Mouse (Mus musculus): ENCODE results near the gene Sec14l1. TPM values are rescaled to one million over a fixed set of nuclear protein-coding genes. Genes with fewer than 3 reads are reported as not detected.

Sec14l1 gene
- polyA plus RNA-seq, 1 experiment from 2014 or later = 107 TPM

DNA sequence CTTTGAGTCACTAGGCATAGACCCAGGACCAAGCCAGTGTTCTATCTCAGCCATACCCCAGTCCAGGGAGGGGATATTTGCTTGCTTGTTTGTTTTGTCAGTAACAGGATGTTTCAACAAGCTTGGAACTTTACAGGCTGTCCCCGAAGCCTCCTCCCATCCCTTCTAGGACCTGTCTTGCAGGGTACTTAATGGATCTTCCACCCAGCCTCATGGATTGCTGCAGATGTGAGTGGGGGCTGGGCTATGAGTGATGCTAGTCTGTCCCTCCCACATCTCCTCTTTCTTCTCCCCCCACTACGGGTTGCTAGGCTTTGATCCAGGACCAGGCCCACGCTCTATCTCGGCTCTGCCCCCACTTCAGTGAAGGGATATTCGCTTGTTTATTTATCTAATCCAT, 16.8 kb upstream of the Sec14l1 start:
- no peaks in the 10 kb centered on the region for H3K27me3 ChIP-seq
- CTCF ChIA-PET = no interaction called here
- in situ Hi-C loops (cut with MboI; ENCODE audit: low pct_unique_long_range_greater_than_20kb) = no loop called here
- TF ChIP-seq CTCF (IDR thresholded peaks at IDR 0.05) = no peak
- no peak for ATAC-seq
- POLR2A ChIA-PET = no interaction called here
- no peak for DNase-seq (ENCODE audit: low read depth, low spot score)

DNA sequence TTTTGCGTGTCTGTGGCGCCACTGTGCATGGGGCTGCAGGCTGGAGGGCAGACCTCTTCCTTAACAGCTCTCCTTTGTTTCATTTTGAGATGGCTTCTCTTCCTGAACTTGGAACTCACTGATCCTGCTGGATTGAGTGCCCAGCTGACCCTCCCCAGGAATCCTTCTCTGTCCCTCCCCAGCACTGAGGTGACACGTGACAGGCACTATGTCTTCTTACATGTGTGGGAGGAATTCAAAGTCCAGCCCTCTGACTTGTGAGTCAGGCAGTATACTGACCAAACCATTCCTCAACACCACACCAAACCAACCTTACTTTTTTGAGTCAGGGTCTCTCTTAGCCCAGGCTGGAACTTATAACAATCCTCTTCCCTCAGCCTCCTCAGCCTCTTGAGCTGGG, 16.2 kb upstream of the Sec14l1 start:
- ChIA-PET POLR2A (no interaction called here), CTCF (interaction anchor here (1.7 kb wide), 1 partner anchor 10 kb away, joined by 5 read pairs; no protein-coding TSS in a partner anchor)
- DNase-seq (ENCODE audit: low read depth, low spot score) = no peak
- in situ Hi-C loops (cut with MboI; ENCODE audit: low pct_unique_long_range_greater_than_20kb) = no loop called here
- H3K27me3 ChIP-seq = no peaks in the 10 kb centered on the region
- TF ChIP-seq CTCF (IDR thresholded peaks at IDR 0.05) = no peak
- no peak for ATAC-seq

DNA sequence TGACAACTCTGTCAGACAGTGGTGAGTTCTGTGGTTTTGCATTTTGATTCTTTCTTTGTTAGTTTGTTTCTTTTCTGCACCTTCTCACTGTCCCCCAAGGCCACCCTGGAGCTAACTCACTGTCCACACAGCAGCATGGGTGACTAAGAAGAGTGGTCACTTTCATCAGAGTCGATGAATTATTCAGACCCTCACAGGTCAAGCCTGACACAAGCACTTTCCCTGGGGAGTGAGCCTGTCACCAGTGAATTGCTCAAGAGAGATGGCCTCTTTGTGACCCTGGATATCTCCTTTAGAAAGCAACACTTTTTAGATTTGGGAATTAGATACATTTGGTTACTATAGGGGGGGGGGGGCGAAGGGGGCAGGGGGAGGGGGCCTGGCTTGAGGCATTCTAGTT, 15.6 kb upstream of the Sec14l1 start:
- H3K27me3 ChIP-seq = no peaks in the 10 kb centered on the region
- POLR2A ChIA-PET = interaction anchor here (1.7 kb wide), 1 partner anchor 16 kb away, joined by 4 read pairs; the partner anchor contains the start of gene Sec14l1
- no peak for ATAC-seq
- no peak for DNase-seq (ENCODE audit: low read depth, low spot score)
- CTCF ChIA-PET = interaction anchor here (1.1 to 1.7 kb wide), 2 partner anchors 10 to 17 kb away, joined by 3 to 5 read pairs; no protein-coding TSS in a partner anchor
- in situ Hi-C loops (cut with MboI; ENCODE audit: low pct_unique_long_range_greater_than_20kb) = no loop called here
- no peak for TF ChIP-seq CTCF (IDR thresholded peaks at IDR 0.05)

DNA sequence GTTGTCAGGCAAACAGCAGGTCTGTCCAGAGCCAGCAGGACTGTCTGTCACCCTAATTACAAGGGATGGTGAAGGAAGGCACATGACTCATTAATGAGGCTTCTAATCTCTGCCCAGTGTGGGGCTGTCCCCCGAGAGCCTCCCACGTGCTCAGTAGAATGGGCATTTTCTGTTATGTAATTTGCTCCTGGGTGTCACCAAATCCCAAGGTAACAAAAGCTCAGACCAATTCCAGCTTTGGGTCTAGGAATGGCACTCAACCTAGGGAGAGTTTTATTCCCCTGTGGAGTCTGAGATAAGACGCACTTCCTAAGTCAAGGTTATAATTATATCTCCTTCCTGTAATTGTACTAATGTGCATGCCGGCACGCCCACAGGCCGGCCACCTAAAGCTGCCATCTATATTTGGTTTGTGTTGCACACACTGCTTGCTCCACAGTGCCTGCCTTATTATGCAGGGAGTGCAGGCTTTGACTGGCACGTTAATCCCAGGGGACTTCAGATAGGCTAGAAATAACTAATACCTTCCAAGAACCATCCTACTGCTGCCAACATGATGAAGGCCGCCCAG, 13.5 kb upstream of the Sec14l1 start:
- in situ Hi-C loops (cut with MboI; ENCODE audit: low pct_unique_long_range_greater_than_20kb) = loop anchor here (25.0 kb wide), 1 partner anchor 861 kb away; the partner anchor contains the start of gene Socs3
- CTCF ChIA-PET = interaction anchor here (0.9 kb wide), 1 partner anchor 20 kb away, joined by 6 read pairs; no protein-coding TSS in a partner anchor
- ATAC-seq = no peak
- no peak for TF ChIP-seq CTCF (IDR thresholded peaks at IDR 0.05)
- POLR2A ChIA-PET = interaction anchor here (0.7 to 1.2 kb wide), 2 partner anchors 13 to 29 kb away, joined by 3 to 4 read pairs; partner anchors contain the start of gene Sec14l1
- DNase-seq (ENCODE audit: low read depth, low spot score) = no peak
- no peaks in the 10 kb centered on the region for H3K27me3 ChIP-seq

DNA sequence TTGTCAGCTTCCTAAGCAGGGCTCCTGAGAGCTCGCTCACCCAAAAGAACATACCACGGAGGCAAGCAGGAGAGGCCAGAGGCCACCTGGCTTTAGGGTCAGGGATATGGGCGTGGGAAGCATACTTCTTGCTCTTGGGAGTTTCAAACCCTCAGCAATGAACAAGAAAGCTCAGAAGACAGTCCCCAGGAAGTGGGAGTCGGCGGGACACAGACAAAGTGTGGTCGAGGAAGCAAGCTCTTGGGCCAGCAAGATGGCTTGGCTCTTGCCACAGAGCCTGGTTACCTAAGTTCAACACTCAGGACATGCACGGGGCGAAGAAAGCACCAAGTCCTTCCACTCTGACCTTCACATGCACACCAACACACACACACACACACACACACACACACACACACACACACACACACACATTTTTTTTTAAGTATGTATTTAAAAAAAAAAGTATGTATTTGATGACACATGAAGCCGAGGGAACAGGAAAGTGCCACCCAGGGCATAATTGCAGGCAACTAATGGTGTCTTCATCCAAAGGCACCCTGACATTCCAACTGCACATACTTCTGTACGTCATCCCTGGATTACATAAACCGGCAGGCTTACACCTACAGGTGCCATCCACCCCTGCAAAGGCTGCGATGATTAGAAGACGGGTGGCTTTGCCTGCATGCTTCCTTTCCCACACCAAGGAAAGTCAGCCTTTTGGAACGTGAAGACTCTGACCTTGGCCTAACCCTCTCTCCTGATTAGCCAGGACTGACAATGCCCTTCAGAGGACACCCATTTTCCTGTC, 12.8 kb upstream of the Sec14l1 start:
- H3K27me3 ChIP-seq = no peaks in the 10 kb centered on the region
- ChIA-PET POLR2A (interaction anchor here (0.7 to 1.2 kb wide), 2 partner anchors 13 to 29 kb away, joined by 3 to 4 read pairs; partner anchors contain the start of gene Sec14l1), CTCF (interaction anchor here (0.9 kb wide), 1 partner anchor 21 kb away, joined by 6 read pairs; no protein-coding TSS in a partner anchor)
- DNase-seq (ENCODE audit: low read depth, low spot score) = no peak
- TF ChIP-seq CTCF (IDR thresholded peaks at IDR 0.05) = no peak
- in situ Hi-C loops (cut with MboI; ENCODE audit: low pct_unique_long_range_greater_than_20kb) = loop anchor here (25.0 kb wide), 1 partner anchor 860 kb away; the partner anchor contains the start of gene Socs3
- ATAC-seq = no peak

DNA sequence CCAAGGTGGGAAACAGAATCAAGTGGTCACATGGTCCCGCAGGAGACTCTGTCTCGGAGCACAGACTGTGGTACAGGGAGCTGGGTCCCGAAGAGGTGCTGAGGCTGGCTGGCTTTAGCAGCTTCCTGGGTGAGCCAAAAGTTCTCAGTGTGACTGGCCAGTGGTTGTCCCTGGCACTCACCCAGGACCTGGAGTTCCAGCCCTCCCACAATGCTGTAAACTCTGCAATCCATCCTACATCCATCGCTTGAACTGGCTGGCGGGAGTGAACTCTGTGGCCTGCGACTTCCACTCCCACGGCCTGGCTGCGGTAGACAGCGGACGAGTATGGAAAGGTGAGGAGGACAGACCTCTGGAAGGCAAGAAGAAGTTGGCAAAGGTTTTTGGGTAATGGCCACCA, 11.4 kb upstream of the Sec14l1 start:
- no peak for TF ChIP-seq CTCF (IDR thresholded peaks at IDR 0.05)
- in situ Hi-C loops (cut with MboI; ENCODE audit: low pct_unique_long_range_greater_than_20kb) = loop anchor here (25.0 kb wide), 1 partner anchor 859 kb away; the partner anchor contains the start of gene Socs3
- CTCF ChIA-PET = no interaction called here
- POLR2A ChIA-PET = no interaction called here
- no peak for DNase-seq (ENCODE audit: low read depth, low spot score)
- no peak for ATAC-seq
- H3K27me3 ChIP-seq = no peaks in the 10 kb centered on the region

DNA sequence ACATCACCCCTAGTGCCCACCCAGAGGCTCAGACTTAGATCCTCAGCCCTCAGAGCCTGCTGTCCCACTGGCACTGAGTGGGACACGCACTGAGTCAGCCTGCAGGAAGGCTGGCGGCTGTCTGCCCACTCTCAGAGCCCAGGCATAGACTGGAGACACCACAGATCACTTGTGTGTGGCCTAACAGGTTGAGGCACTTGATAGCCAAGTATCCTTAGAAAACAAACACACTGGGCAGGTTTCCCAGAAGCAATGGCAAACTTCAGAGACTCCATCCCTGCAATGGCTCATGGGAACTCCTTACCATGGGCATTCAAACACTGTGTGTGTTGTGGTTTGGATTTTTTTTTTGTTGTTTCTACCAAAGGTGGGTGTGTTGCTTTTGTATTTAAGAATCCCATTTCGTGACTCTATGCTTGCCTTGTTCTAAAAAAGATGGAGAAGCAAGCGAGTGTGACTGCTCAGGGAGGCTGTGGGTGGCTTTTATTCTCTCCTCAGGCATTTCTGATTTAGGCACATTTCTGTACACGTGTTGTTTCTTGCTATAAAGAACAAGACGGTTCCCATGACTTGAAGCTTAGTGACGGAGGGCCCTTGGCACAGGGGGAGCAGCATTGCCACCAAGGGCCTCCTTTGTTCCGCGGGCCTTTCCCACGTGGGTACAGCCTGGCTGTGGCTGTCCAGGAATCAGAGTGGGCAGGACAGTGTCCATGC, 10.8 kb upstream of the Sec14l1 start:
- no peak for TF ChIP-seq CTCF (IDR thresholded peaks at IDR 0.05)
- ChIA-PET CTCF (interaction anchor here (2.6 kb wide), 1 partner anchor 23 kb away, joined by 12 read pairs; no protein-coding TSS in a partner anchor), POLR2A (interaction anchor here (0.9 kb wide), 1 partner anchor 15 kb away, joined by 3 read pairs; no protein-coding TSS in a partner anchor)
- in situ Hi-C loops (cut with MboI; ENCODE audit: low pct_unique_long_range_greater_than_20kb) = loop anchor here (25.0 kb wide), 1 partner anchor 858 kb away; the partner anchor contains the start of gene Socs3
- H3K27me3 ChIP-seq = no peaks in the 10 kb centered on the region
- ATAC-seq = no peak
- no peak for DNase-seq (ENCODE audit: low read depth, low spot score)

DNA sequence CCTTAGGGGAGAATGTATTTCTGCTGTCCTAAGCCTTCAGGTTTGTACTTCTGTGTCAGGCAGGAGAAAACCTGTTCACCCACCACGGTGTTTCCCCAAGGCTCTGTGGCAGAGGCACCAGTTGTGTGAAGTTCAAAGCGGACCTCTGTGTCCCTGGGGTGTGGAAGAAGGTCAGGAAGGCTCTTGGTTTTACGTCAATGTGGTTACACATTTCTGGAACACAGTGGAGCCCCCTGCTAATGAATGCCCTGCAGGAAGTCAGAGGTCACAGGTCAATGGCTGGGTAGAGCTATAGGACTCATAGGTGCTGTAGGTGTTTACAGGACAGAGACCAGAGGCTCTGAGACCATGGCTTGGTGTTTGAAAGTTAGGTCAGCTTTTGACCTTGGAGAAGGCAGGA, 9.7 kb upstream of the Sec14l1 start:
- POLR2A ChIA-PET = interaction anchor here (0.8 to 0.9 kb wide), 2 partner anchors 14 to 22 kb away, joined by 3 read pairs; no protein-coding TSS in a partner anchor
- CTCF ChIA-PET = interaction anchor here (2.6 kb wide), 1 partner anchor 24 kb away, joined by 12 read pairs; no protein-coding TSS in a partner anchor
- TF ChIP-seq CTCF (IDR thresholded peaks at IDR 0.05) = no peak
- no peaks in the 10 kb centered on the region for H3K27me3 ChIP-seq
- DNase-seq (ENCODE audit: low read depth, low spot score) (no peak), ATAC-seq (no peak)
- in situ Hi-C loops (cut with MboI; ENCODE audit: low pct_unique_long_range_greater_than_20kb) = loop anchor here (25.0 kb wide), 1 partner anchor 857 kb away; the partner anchor contains the start of gene Socs3

DNA sequence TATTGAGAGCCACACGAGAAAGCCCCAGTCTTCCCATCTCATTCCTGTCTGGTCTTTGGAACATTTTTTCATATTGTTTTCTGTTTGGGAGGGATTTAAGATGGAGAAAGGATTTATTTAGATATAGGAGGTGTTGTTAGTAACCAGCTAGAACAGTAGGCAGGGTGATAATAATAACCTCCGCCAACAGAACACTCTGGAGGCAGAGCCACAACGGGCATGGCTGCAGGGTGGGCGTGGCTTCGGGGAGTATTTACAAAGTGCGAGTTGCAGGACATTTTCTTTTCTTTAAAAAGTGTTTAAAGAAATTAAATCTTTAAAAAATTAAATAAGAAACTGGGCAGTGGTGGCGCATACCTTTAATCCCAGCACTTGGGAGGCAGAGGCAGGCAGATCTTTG, 9.1 kb upstream of the Sec14l1 start:
- in situ Hi-C loops (cut with MboI; ENCODE audit: low pct_unique_long_range_greater_than_20kb) = loop anchor here (25.0 kb wide), 1 partner anchor 856 kb away; the partner anchor contains the start of gene Socs3
- ChIA-PET POLR2A (interaction anchor here (0.8 kb wide), 1 partner anchor 23 kb away, joined by 3 read pairs; no protein-coding TSS in a partner anchor), CTCF (interaction anchor here (2.6 kb wide), 1 partner anchor 24 kb away, joined by 12 read pairs; no protein-coding TSS in a partner anchor)
- ATAC-seq (no peak), DNase-seq (ENCODE audit: low read depth, low spot score) (no peak)
- TF ChIP-seq CTCF (IDR thresholded peaks at IDR 0.05) = no peak
- no peaks in the 10 kb centered on the region for H3K27me3 ChIP-seq

Data from Patski (cell line).